Mouse (Mus musculus): Measurements from ENCODE around the gene Tspan5. TPM values are rescaled to one million over a fixed set of nuclear protein-coding genes. Genes with fewer than 3 reads are reported as not detected.

Gene Tspan5
- polyA plus RNA-seq, 1 experiment from 2014 or later = 86.9 TPM

- Histone ChIP-seq H3K36me3 (ENCODE audit: control insufficient read depth, insufficient read depth, low read length) (no peaks in the 10 kb centered on the region), H3K4me1 (ENCODE audit: control insufficient read depth, insufficient read depth, low read depth, low read length) (peaks cover 82% of the 10 kb centered on the region), H3K9ac (ENCODE audit: low read depth, low read length) (no peak overlapping the region), H3K4me3 (ENCODE audit: low read length) (no peak overlapping the region), H3K27ac (ENCODE audit: low read depth, low read length) (peak overlapping the region; percentile 57), H3K4me2 (ENCODE audit: low read length) (no peak overlapping the region), H3K27me3 (replicated peaks; ENCODE audit: control insufficient read depth, insufficient read depth, low read length) (no peaks in the 10 kb centered on the region), H3K9me3 (ENCODE audit: control insufficient read depth, low read length) (no peaks in the 10 kb centered on the region)
- 28% methylated on average over 4 of the region's 4 CpGs for WGBS
- ATAC-seq = peak; percentile 19
Observed at GRCm38 (mm10) chr3:138856946-138857345, 115.0 kb downstream of the Tspan5 start.

DNA sequence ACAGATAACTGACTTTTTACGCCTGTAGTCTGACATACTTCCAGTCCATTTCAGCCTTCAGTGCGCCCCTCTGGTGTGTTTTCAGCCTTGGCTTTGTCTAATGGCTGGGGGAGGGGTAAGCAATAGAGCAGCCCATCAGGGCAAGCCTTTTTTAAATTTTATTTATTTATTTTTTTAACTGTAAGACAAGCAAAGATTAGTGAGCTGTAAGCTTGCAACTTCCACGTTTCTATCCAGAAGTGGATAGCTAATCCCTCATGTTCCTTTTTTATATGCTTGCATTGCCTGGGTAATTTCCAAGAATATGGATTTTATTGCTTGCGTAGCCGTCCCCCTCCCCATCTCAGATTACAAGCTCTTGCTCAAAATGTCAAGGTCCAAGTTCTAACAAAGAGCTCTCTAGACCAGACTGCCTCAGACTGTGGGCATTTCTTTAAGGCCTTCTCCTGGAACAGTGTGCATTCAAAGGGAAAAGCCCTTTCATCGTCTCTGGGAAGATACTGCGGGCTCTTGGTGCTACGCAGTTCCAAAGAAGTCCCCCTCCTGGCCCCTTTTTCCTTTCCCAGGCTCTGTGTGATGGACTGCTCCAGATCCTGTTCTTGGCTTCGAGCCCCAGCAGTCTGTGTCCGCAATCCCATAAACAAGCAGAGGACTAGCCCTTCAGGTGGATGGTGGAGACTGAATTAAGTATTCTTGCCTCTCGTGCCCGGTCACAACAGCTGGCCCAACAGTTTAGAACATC, 116.0 kb downstream of the Tspan5 start:
- Histone ChIP-seq H3K9ac (ENCODE audit: low read depth, low read length) (peak overlapping the region; percentile 9; the same call in 1 of the 2 replicates), H3K4me2 (ENCODE audit: low read length) (peak overlapping the region; percentile 13; the same call in 1 of the 2 replicates), H3K36me3 (ENCODE audit: control insufficient read depth, insufficient read depth, low read length) (no peaks in the 10 kb centered on the region), H3K27ac (ENCODE audit: low read depth, low read length) (peak overlapping the region; percentile 67; the same call in 1 of the 2 replicates), H3K4me3 (ENCODE audit: low read length) (no peak overlapping the region), H3K4me1 (ENCODE audit: control insufficient read depth, insufficient read depth, low read depth, low read length) (peaks cover 74% of the 10 kb centered on the region), H3K27me3 (replicated peaks; ENCODE audit: control insufficient read depth, insufficient read depth, low read length) (no peaks in the 10 kb centered on the region), H3K9me3 (ENCODE audit: control insufficient read depth, low read length) (no peaks in the 10 kb centered on the region)
- 21% methylated on average over 12 of the region's 12 CpGs for WGBS
- ATAC-seq = no peak

DNA sequence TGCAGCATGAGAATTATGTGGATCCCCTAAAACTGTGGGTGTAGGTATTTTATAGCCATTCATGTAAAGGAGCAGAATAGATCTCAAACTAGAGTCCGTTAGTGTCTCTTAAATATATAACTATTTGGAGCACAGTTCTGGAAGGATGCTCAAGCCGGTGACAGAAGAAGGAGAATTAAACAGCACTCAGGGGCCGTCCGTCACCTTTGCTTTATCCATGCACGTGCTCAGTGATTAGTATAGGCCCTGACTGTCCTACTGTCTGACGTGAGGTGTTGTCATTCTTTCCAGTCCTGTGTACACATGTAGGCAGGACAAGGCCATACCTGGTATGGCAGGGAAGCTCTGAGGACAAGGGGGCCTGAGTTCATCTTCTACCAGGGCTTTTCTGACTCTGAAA, 116.7 kb downstream of the Tspan5 start:
- 63% methylated on average over 6 of the region's 6 CpGs for WGBS
- Histone ChIP-seq H3K4me2 (ENCODE audit: low read length) (no peak overlapping the region), H3K9ac (ENCODE audit: low read depth, low read length) (peak overlapping the region; percentile 9; the same call in 1 of the 2 replicates), H3K27ac (ENCODE audit: low read depth, low read length) (peak overlapping the region; percentile 67), H3K9me3 (ENCODE audit: control insufficient read depth, low read length) (no peaks in the 10 kb centered on the region), H3K4me1 (ENCODE audit: control insufficient read depth, insufficient read depth, low read depth, low read length) (peaks cover 67% of the 10 kb centered on the region), H3K27me3 (replicated peaks; ENCODE audit: control insufficient read depth, insufficient read depth, low read length) (no peaks in the 10 kb centered on the region), H3K4me3 (ENCODE audit: low read length) (no peak overlapping the region), H3K36me3 (ENCODE audit: control insufficient read depth, insufficient read depth, low read length) (no peaks in the 10 kb centered on the region)
- ATAC-seq = no peak

DNA sequence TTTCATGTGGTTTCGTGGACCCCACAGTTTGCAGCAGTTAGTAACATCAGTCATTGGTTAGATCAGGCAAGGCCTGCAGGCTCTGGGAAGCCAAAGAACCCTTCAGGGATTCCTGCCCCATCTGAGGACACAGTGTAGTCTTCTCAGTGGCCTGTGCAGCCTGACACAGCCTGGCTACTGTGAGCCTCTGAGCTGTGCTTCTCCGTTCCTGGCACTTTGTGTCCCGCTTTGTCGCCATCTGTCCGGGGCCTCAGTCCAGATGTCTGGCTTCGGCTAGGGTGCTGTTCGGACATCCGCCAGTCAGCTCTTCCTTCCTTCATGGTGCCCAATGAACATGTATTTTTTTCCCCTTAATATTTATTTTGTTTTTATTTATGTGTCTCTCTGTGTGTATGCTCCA, 117.2 kb downstream of the Tspan5 start:
- 52% methylated on average over 8 of the region's 8 CpGs for WGBS

DNA sequence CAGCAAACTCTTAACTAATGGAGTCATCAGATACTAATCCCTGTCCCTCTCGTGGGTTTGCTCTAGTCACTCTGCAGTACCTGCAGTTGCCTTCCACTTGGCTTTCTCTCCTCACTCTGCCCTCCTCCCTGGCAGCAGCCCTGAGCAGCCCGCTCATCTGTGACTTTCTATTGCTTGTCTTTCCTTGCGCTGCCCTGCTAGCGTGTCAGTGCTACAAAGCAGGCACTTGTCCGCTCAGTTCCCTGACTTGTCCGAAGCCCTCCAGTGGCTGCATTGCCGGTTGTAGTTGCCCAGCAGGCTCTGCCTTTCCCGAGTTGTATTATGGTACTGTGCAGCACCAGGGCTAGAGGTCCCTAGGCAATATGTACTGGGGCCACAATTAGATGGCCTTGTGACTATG, 117.7 kb downstream of the Tspan5 start:
- Histone ChIP-seq H3K9me3 (ENCODE audit: control insufficient read depth, low read length) (no peaks in the 10 kb centered on the region), H3K9ac (ENCODE audit: low read depth, low read length) (no peak overlapping the region), H3K4me1 (ENCODE audit: control insufficient read depth, insufficient read depth, low read depth, low read length) (peaks cover 59% of the 10 kb centered on the region), H3K27ac (ENCODE audit: low read depth, low read length) (peak overlapping the region; percentile 67), H3K27me3 (replicated peaks; ENCODE audit: control insufficient read depth, insufficient read depth, low read length) (no peaks in the 10 kb centered on the region), H3K4me3 (ENCODE audit: low read length) (no peak overlapping the region), H3K4me2 (ENCODE audit: low read length) (no peak overlapping the region), H3K36me3 (ENCODE audit: control insufficient read depth, insufficient read depth, low read length) (no peaks in the 10 kb centered on the region)
- 17% methylated on average over 8 of the region's 8 CpGs for WGBS
- ATAC-seq = peak; percentile 53

More for the DNA sequence above, 117.2 kb downstream of the Tspan5 start:
- Histone ChIP-seq H3K4me1 (ENCODE audit: control insufficient read depth, insufficient read depth, low read depth, low read length) (peaks cover 62% of the 10 kb centered on the region), H3K27me3 (replicated peaks; ENCODE audit: control insufficient read depth, insufficient read depth, low read length) (no peaks in the 10 kb centered on the region), H3K36me3 (ENCODE audit: control insufficient read depth, insufficient read depth, low read length) (no peaks in the 10 kb centered on the region), H3K27ac (ENCODE audit: low read depth, low read length) (peak overlapping the region; percentile 67), H3K9ac (ENCODE audit: low read depth, low read length) (no peak overlapping the region), H3K4me2 (ENCODE audit: low read length) (no peak overlapping the region), H3K9me3 (ENCODE audit: control insufficient read depth, low read length) (no peaks in the 10 kb centered on the region), H3K4me3 (ENCODE audit: low read length) (no peak overlapping the region)
- peak; percentile 44 for ATAC-seq

DNA sequence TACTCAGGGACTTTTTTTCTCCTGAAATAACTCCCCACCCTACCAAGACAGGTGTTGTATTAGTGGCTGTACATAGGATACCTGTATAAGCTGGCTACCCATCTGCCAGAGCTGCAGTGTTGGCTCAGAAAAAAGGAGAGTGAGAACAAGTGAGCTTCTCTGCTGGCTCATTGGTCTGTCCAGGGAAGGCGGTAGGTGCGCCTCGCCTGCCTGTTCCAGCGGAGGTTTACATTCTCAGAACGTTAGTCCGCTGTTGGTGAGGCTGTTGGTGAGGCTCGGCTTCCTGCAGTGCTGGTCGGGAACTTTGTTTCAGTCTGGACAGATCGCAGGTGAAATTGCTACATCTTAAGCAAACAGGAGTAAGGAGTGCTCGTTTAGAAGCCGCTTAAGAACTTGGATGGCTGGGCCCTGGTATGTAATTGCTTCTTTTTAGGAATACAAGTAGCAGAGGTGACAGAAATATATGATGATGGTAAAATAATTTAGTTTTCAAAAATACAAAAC, 118.3 kb downstream of the Tspan5 start:
- Histone ChIP-seq H3K27ac (ENCODE audit: low read depth, low read length) (peak overlapping the region; percentile 49), H3K27me3 (replicated peaks; ENCODE audit: control insufficient read depth, insufficient read depth, low read length) (no peaks in the 10 kb centered on the region), H3K9me3 (ENCODE audit: control insufficient read depth, low read length) (no peaks in the 10 kb centered on the region), H3K4me3 (ENCODE audit: low read length) (no peak overlapping the region), H3K9ac (ENCODE audit: low read depth, low read length) (no peak overlapping the region), H3K4me2 (ENCODE audit: low read length) (no peak overlapping the region), H3K36me3 (ENCODE audit: control insufficient read depth, insufficient read depth, low read length) (no peaks in the 10 kb centered on the region), H3K4me1 (ENCODE audit: control insufficient read depth, insufficient read depth, low read depth, low read length) (peaks cover 59% of the 10 kb centered on the region)
- WGBS = 67% methylated on average over 11 of the region's 11 CpGs
- no peak for ATAC-seq

DNA sequence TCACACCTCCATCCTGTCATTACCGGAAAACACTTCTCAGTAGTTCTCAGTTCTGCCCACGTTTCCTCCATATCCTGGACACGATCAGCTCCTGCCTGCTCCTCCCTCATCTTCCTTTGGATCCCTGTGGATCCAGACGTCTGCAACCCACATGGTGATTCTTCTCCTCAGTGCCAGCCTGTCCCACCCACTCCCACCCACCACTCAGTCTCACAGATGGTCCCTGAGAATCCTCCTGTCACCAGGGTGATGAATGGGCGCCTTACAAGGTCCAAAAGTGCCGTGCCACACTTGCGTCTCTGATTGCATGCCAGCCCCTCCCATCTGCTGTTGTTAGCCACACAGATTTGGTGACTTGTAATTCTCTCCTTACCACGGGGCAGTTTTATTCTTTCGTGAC, 119.0 kb downstream of the Tspan5 start:
- whole genome bisulfite sequencing = 26% methylated on average over 9 of the region's 9 CpGs
- Histone ChIP-seq H3K27me3 (replicated peaks; ENCODE audit: control insufficient read depth, insufficient read depth, low read length) (no peaks in the 10 kb centered on the region), H3K9ac (ENCODE audit: low read depth, low read length) (no peak overlapping the region), H3K36me3 (ENCODE audit: control insufficient read depth, insufficient read depth, low read length) (no peaks in the 10 kb centered on the region), H3K9me3 (ENCODE audit: control insufficient read depth, low read length) (no peaks in the 10 kb centered on the region), H3K4me3 (ENCODE audit: low read length) (no peak overlapping the region), H3K27ac (ENCODE audit: low read depth, low read length) (no peak overlapping the region), H3K4me1 (ENCODE audit: control insufficient read depth, insufficient read depth, low read depth, low read length) (peaks cover 55% of the 10 kb centered on the region), H3K4me2 (ENCODE audit: low read length) (no peak overlapping the region)
- ATAC-seq = peak; percentile 15; the same call in 1 of the 2 replicates

GRCm38 (mm10) chr3:138861589-138861988, 119.6 kb downstream of the Tspan5 start:
- no peak overlapping the region for H3K27ac ChIP-seq (ENCODE audit: low read depth, low read length)
- no peaks in the 10 kb centered on the region for H3K27me3 ChIP-seq (replicated peaks; ENCODE audit: control insufficient read depth, insufficient read depth, low read length)
- no peak overlapping the region for H3K9ac ChIP-seq (ENCODE audit: low read depth, low read length)
- peaks cover 50% of the 10 kb centered on the region for H3K4me1 ChIP-seq (ENCODE audit: control insufficient read depth, insufficient read depth, low read depth, low read length)
- no peaks in the 10 kb centered on the region for H3K9me3 ChIP-seq (ENCODE audit: control insufficient read depth, low read length)
- H3K36me3 ChIP-seq (ENCODE audit: control insufficient read depth, insufficient read depth, low read length) = no peaks in the 10 kb centered on the region
- ATAC-seq = no peak
- no peak overlapping the region for H3K4me2 ChIP-seq (ENCODE audit: low read length)
- H3K4me3 ChIP-seq (ENCODE audit: low read length) = no peak overlapping the region
- WGBS = 56% methylated on average over 3 of the region's 3 CpGs

DNA sequence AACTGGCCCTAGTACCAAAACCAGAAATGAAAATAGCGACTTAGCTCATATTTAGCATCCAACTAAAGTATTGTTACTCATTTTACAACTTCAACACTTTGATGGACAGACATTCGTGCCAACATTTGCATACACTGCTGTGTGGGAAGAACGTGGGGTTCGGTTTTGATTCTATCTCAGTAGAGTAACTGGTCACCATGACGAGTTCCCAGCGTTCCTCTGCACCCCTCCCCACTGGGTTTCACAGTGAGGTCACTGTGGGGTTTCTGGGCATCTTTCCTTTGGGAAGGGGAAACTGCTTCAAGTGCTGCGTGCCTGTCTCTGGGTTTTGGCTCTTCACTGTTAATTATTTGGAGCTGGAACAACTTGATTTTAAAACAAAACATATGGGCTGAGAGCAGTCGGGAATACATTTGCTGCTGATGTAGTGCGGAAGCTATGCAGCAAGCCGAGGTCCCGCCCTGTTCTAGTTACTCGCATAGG, 122.2 kb downstream of the Tspan5 start:
- ATAC-seq = no peak
- Histone ChIP-seq H3K27me3 (replicated peaks; ENCODE audit: control insufficient read depth, insufficient read depth, low read length) (no peaks in the 10 kb centered on the region), H3K4me1 (ENCODE audit: control insufficient read depth, insufficient read depth, low read depth, low read length) (peaks cover 24% of the 10 kb centered on the region), H3K36me3 (ENCODE audit: control insufficient read depth, insufficient read depth, low read length) (no peaks in the 10 kb centered on the region), H3K9me3 (ENCODE audit: control insufficient read depth, low read length) (no peaks in the 10 kb centered on the region), H3K4me2 (ENCODE audit: low read length) (no peak overlapping the region), H3K9ac (ENCODE audit: low read depth, low read length) (no peak overlapping the region), H3K27ac (ENCODE audit: low read depth, low read length) (no peak overlapping the region), H3K4me3 (ENCODE audit: low read length) (no peak overlapping the region)
- 74% methylated on average over 12 of the region's 12 CpGs for WGBS
